Mouse (Mus musculus) liver, embryonic 11.5 days (tissue): ENCODE measurements around the gene Snd1. TPM values are rescaled to one million over a fixed set of nuclear protein-coding genes. Genes with fewer than 3 reads are reported as not detected.

ENCODE experiments used
- ATAC-seq: fragments of 200-750 bp; cut with Nextera tagmentation; replicated peaks from 2 replicates; pipeline ENCODE4 v1.8.0; 2017; ENCODE audit warnings: moderate number of reproducible peaks, mild to moderate bottlenecking, moderate TSS enrichment, moderate library complexity; ENCODE audit not compliant: low FRiP score
- DNase-seq: peaks from one replicate; pipeline ENCODE4 v3.0.0-alpha.2; 2017; ENCODE audit warnings: low spot score
- H3K27ac ChIP-seq: fragments of 300-500 bp; sonication (generic); 2 replicates; pipeline ENCODE4 v1.5.1; 2014; ENCODE audit warnings: mild to moderate bottlenecking, low read depth, low read length, control low read depth
- H3K27me3 ChIP-seq: fragments of 300-500 bp; sonication (generic); replicated peaks from 2 replicates; pipeline ENCODE4 v1.6.1; 2014; ENCODE audit warnings: low read length, mixed read lengths; ENCODE audit not compliant: control insufficient read depth, insufficient read depth
- H3K36me3 ChIP-seq: fragments of 300-500 bp; sonication (generic); 2 replicates; pipeline ENCODE4 v1.6.1; 2014; ENCODE audit warnings: mild to moderate bottlenecking, low read length, moderate library complexity, mixed read lengths; ENCODE audit not compliant: control insufficient read depth, insufficient read depth
- H3K4me1 ChIP-seq: fragments of 300-500 bp; sonication (generic); replicated peaks from 2 replicates; pipeline ENCODE4 v1.6.1; 2014; ENCODE audit warnings: low read length, mixed read lengths; ENCODE audit not compliant: control insufficient read depth, insufficient read depth
- H3K4me2 ChIP-seq: fragments of 300-500 bp; sonication (generic); 2 replicates; pipeline ENCODE4 v1.6.1; 2014; ENCODE audit warnings: mild to moderate bottlenecking, control low read depth, moderate library complexity
- H3K4me3 ChIP-seq: fragments of 300-500 bp; sonication (generic); 2 replicates; pipeline ENCODE4 v1.5.1; 2014; ENCODE audit warnings: low read depth, low read length, control low read depth
- H3K9ac ChIP-seq: fragments of 300-500 bp; sonication (generic); 2 replicates; pipeline ENCODE4 v1.6.1; 2014; ENCODE audit warnings: low read depth, low read length, control low read depth
- H3K9me3 ChIP-seq: fragments of 300-500 bp; sonication (generic); 2 replicates; pipeline ENCODE4 v1.6.1; 2016; ENCODE audit warnings: low read length, inconsistent platforms, mixed read lengths; ENCODE audit not compliant: control insufficient read depth
- WGBS: fragments of 180-500 bp; shearing (Covaris S2); extraction: QIAGEN DNeasy Blood & Tissue Kit; methylation state at CpG from one replicate; pipeline ENCODE4 v1.1.7; 2014; 5-methylcytosine and 5-hydroxymethylcytosine counted together
- polyA plus RNA-seq: library from polyadenylated mRNA; unstranded; fragments of >200 nt; fragmentation: Nextera tagmentation; extraction: Ambion mirVana; gene quantifications from 2 replicates; pipeline ENCODE4 v1.2.1, GENCODE M21; 2014

The Snd1 gene
- polyA plus RNA-seq, 1 experiment from 2014 or later = 107 TPM

DNA sequence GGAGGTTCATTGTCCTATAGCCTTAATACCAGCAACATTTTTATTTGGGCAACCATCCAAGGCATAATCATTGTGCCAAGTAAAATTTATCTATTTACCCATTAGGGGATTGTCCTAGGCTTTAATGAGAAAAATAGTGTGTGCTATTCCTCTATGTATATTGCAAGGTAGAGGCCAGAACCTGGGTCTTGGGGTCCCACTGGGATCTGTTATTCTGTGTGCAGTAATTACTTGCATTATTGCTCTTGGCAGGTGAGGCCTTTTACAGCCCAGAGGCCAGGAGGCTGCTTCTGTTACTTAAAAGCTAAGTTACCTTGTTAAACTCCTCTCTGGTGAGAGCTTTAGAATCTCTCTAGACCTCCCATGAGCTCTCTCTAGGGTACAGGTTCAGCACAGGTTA, 16.3 kb downstream of the Snd1 start:
- peaks cover 21% of the 10 kb centered on the region; the same call in 1 of the 2 replicates for H3K36me3 ChIP-seq
- ATAC-seq = no peak
- H3K27me3 ChIP-seq = no peaks in the 10 kb centered on the region
- no peak overlapping the region for H3K4me2 ChIP-seq
- H3K4me3 ChIP-seq = no peak overlapping the region
- no peak overlapping the region for H3K9ac ChIP-seq
- peaks cover 10% of the 10 kb centered on the region; the same call in 1 of the 2 replicates for H3K4me1 ChIP-seq
- H3K27ac ChIP-seq = no peak overlapping the region
- no peak for DNase-seq
- no peaks in the 10 kb centered on the region for H3K9me3 ChIP-seq

DNA sequence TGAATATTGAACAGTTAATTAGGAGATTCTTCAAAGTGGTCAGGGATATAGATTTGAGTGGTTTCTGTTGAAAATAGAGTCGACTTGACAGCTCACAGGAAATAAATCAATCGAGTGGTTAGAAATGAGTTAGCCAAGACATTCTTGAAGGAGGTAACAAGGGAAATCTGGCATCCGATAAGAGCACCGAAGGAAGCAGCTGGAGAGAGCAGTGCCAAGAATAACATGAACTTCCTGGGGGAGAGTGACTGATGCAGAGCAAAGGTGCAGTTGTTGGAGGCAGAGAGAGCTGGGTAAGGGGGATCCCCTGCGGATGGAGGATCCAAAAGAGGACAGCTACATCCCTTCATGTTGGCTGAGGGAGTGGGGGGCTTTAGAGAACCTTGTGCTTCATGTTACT, 22.9 kb downstream of the Snd1 start:
- no peak overlapping the region for H3K27ac ChIP-seq

DNA sequence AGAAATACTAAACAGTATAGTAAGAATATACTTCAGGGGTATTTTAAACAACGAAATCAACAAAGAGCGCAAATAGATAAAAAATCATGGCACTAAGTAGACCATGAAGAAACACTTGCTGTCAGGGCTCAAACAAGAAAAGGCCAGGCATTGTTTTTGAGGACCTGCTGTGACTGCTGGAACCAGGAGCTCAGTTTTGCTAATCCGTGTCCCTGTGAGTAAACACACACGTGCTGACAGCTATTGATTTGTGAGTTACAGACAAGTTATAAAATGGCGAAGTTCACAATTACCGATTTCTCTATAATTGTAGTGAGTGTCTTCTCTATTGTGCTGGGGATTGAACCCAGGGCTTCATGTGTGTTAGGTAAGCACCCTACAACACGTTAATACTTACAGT, 27.6 kb downstream of the Snd1 start:
- no peaks in the 10 kb centered on the region; the same call in 1 of the 2 replicates for H3K4me1 ChIP-seq
- no peak overlapping the region for H3K27ac ChIP-seq
- no peak overlapping the region for H3K4me2 ChIP-seq
- no peaks in the 10 kb centered on the region; the same call in 1 of the 2 replicates for H3K36me3 ChIP-seq
- WGBS = 92% methylated on average over 7 of the region's 7 CpGs
- no peaks in the 10 kb centered on the region for H3K9me3 ChIP-seq
- H3K9ac ChIP-seq = no peak overlapping the region
- ATAC-seq = no peak
- no peak overlapping the region for H3K4me3 ChIP-seq
- no peak for DNase-seq
- no peaks in the 10 kb centered on the region for H3K27me3 ChIP-seq

More for the DNA sequence above, 22.9 kb downstream of the Snd1 start:
- Histone ChIP-seq H3K4me2 (no peak overlapping the region), H3K9me3 (no peaks in the 10 kb centered on the region), H3K4me3 (no peak overlapping the region), H3K27me3 (no peaks in the 10 kb centered on the region), H3K9ac (no peak overlapping the region), H3K4me1 (no peaks in the 10 kb centered on the region; the same call in 1 of the 2 replicates), H3K36me3 (peaks cover 4% of the 10 kb centered on the region; the same call in 1 of the 2 replicates)
- ATAC-seq (no peak), DNase-seq (no peak)
- 34% methylated on average over 5 of the region's 5 CpGs for WGBS

DNA sequence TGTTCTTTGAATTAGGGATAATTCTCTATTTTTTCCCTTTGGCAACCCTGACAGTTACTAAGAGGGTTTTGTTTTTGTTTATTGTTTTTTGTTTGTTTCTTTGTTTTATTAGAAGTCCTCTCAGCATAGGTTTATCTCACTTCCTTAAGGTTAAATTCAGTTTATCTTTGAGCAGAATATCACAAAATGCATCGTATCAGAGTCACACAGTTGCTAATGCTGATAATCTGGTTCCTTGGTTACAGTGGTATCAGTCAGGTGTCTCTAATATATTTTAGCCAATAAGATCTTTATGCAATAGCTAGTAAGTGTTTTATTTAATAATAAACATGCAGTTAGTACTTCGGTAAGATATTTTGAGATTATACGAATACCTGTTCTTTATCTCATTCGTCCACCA, 28.2 kb downstream of the Snd1 start:
- WGBS = 85% methylated on average over 4 of the region's 4 CpGs
- H3K4me2 ChIP-seq = no peak overlapping the region
- no peaks in the 10 kb centered on the region; the same call in 1 of the 2 replicates for H3K36me3 ChIP-seq
- ATAC-seq = no peak
- no peaks in the 10 kb centered on the region for H3K9me3 ChIP-seq
- no peak overlapping the region for H3K4me3 ChIP-seq
- no peak overlapping the region for H3K27ac ChIP-seq
- no peaks in the 10 kb centered on the region for H3K27me3 ChIP-seq
- no peak for DNase-seq
- no peaks in the 10 kb centered on the region for H3K4me1 ChIP-seq
- no peak overlapping the region for H3K9ac ChIP-seq

DNA sequence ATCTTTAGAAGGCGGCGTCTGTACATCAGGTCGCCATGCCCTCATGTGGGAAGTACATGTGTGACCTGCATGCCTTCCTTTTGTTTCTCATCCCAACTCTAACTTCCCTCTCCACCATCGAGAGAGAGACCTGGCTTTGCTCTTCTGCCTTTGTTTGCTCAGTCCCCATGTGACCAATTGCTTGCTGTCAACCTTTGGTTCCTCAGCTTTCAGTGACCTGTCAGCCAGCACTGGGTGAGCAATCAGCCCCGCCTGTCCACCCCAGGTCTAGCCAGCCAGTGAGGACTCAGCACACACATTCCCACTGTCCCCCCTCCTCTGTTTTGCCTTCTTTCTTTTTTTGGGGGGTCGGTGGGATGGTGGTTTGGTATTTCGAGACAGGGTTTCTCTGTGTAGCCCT, 29.7 kb downstream of the Snd1 start:
- Histone ChIP-seq H3K27ac (no peak overlapping the region), H3K9ac (no peak overlapping the region), H3K4me3 (no peak overlapping the region), H3K36me3 (no peaks in the 10 kb centered on the region), H3K4me2 (no peak overlapping the region), H3K4me1 (no peaks in the 10 kb centered on the region), H3K27me3 (no peaks in the 10 kb centered on the region), H3K9me3 (no peaks in the 10 kb centered on the region)
- ATAC-seq = peak; percentile 79
- DNase-seq = no peak
- WGBS = 81% methylated on average over 7 of the region's 7 CpGs

DNA sequence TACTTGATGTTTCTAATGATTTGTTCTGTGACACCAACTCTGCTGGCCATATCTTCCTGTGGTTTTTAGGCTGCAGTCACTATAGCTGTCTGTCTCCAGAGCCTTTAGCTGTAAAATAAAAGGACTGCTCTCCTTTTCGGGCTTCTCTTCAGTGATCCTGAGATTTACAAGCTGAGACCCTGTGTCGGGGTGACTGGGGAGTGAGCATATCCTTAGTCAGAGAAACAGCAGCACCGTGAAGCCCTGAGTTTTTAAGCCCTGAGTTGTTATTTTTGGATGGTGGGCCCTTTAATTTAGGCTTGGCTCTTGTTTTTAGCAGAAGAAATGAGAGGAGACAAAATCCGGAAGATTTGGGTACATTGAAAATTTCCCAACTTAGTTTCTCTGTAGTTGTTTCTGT, 32.8 kb downstream of the Snd1 start:
- DNase-seq (no peak), ATAC-seq (no peak)
- Histone ChIP-seq H3K27ac (no peak overlapping the region), H3K36me3 (peaks cover 5% of the 10 kb centered on the region; the same call in 1 of the 2 replicates), H3K4me1 (no peaks in the 10 kb centered on the region; the same call in 1 of the 2 replicates), H3K4me2 (no peak overlapping the region), H3K4me3 (no peak overlapping the region), H3K9me3 (no peaks in the 10 kb centered on the region), H3K9ac (no peak overlapping the region), H3K27me3 (no peaks in the 10 kb centered on the region)
- WGBS = 87% methylated on average over 4 of the region's 4 CpGs

DNA sequence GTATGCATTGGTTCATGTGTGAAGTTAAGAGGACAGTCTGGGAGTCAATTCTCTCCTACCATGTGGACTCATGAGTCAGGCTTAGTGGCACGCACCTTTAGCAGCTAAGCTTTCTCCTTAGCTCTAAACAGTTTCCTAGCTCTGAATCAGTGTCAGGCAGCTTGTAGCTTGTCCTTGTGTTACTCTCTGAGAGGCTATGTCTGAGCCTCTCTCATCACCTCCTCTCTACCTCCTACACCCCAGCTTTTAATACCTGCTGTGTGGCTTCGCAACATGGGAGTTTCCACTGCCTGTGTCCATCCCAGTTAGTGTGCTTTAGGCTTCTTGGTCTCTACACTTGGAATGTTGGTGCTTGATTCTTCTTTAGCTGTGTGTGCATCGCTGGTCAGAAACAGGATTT, 39.3 kb downstream of the Snd1 start:
- Histone ChIP-seq H3K36me3 (peaks cover 16% of the 10 kb centered on the region; the same call in 1 of the 2 replicates), H3K9me3 (no peaks in the 10 kb centered on the region), H3K4me2 (no peak overlapping the region), H3K27me3 (no peaks in the 10 kb centered on the region), H3K27ac (no peak overlapping the region), H3K9ac (no peak overlapping the region), H3K4me3 (no peak overlapping the region), H3K4me1 (no peaks in the 10 kb centered on the region; the same call in 1 of the 2 replicates)
- ATAC-seq (no peak), DNase-seq (no peak)
- 90% methylated on average over 3 of the region's 3 CpGs for WGBS

DNA sequence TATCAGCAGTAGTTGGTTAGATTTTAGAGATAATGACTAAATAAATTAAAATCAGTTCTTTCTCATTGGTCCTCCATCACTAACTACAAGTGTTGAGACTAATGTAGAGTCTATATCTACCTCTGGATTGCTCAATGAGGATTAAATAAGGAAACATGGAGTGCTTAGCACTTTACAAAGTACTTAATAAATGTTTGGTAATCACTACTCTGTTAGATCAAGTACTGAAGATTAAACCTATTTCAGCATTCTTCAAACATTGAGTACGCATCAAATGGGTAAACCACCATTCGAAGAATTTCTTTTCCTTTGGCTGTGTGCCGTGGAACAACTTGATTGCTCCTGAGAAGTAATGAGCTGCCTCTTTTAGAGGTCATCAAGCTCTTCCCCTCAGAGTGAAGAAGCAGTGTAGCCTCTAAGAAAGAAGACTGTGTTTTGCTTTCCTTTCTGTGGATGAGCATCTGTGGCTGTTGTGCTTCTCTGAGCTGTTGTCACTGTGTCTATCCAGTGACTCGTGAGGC, 40.0 kb downstream of the Snd1 start:
- Histone ChIP-seq H3K4me1 (no peaks in the 10 kb centered on the region; the same call in 1 of the 2 replicates), H3K9ac (no peak overlapping the region), H3K27me3 (no peaks in the 10 kb centered on the region), H3K27ac (no peak overlapping the region), H3K9me3 (no peaks in the 10 kb centered on the region), H3K4me3 (no peak overlapping the region), H3K4me2 (no peak overlapping the region), H3K36me3 (peaks cover 19% of the 10 kb centered on the region)
- 86% methylated on average over 4 of the region's 4 CpGs for WGBS
- ATAC-seq (no peak), DNase-seq (no peak)

DNA sequence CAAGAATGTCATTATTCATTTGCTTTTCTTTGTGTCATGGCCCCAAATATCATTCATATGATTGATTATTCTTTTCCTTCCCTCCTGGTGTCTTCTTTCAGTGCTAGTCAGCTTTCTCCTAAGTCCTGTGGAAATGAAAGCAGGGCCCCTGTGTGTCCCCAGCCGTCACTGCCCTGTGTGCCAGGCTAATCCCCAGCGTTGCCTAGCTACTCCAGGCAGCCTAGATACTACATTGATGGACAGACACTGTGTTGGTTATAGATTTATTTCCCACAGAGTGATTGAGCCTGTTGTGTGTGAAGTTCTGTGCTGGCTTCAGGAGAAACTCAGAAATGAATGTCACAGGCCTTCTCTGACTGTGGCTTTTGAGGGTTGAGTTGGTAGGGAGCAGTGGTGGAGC, 41.7 kb downstream of the Snd1 start:
- H3K9ac ChIP-seq = no peak overlapping the region
- H3K27ac ChIP-seq = no peak overlapping the region
- no peak overlapping the region for H3K4me2 ChIP-seq
- H3K4me3 ChIP-seq = no peak overlapping the region
- H3K9me3 ChIP-seq = no peaks in the 10 kb centered on the region
- DNase-seq (no peak), ATAC-seq (no peak)
- H3K36me3 ChIP-seq = peaks cover 21% of the 10 kb centered on the region
- WGBS = 84% methylated on average over 2 of the region's 2 CpGs
- H3K4me1 ChIP-seq = no peaks in the 10 kb centered on the region
- H3K27me3 ChIP-seq = no peaks in the 10 kb centered on the region
